Mouse (Mus musculus) splenic B cell, adult 2 months (primary cell): Measurements from ENCODE around the gene Apoa4.
A peak's percentile ranks its signal among the peaks of the same experiment; 100 is the strongest.

Experiments
- DNase-seq: peaks from one replicate; pipeline ENCODE4 v3.0.0-alpha.2; 2011; ENCODE audit warnings: low read depth, low spot score
- H3K27me3 ChIP-seq: 2 replicates; pipeline ENCODE4 v1.6.1; 2012; ENCODE audit warnings: mild to moderate bottlenecking, low read length, moderate library complexity, mixed read lengths; ENCODE audit not compliant: control insufficient read depth, poor library complexity, insufficient read depth, severe bottlenecking
- H3K36me3 ChIP-seq: 2 replicates; pipeline ENCODE4 v1.6.1; 2012; ENCODE audit warnings: mild to moderate bottlenecking, low read length, moderate library complexity, mixed read lengths; ENCODE audit not compliant: control insufficient read depth, poor library complexity, insufficient read depth, severe bottlenecking

The Apoa4 gene

DNA sequence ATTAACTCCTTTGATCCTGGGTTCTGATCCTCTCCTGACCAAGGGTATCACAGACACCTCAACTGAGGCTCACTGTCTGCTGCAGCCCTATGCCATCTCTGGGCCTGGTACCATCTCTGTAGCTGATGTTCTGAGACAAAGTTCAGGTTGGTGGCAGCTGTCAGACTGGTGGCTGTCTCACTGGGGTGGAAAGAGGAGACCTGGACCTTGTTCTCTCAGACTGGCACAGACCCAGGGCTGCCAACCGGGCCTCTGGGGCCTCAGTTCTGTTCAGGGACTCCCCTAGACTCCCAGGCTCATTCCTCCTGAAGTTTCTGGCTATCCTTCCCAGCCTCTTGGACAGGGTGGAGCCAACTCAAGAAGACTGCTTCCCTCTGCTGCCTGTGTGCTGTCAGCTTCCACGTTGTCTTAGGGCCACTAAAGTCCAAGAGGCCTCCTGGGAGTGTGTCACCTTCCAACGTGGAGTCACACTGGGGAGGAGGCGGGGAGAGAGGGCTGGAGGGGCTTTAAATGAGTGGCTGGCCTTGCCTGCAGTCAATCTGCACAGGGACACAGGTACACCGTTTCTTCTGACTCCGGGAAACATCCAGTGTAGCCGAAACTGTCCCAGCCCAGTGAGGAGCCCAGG, at the start of gene Apoa4:
Gene Apoa4, plus strand, starts transcription at position 171 of the 628 bp plus-strand sequence.
- no peak for DNase-seq
- H3K36me3 ChIP-seq = no peaks in the 10 kb centered on the region
- no peaks in the 10 kb centered on the region for H3K27me3 ChIP-seq

DNA sequence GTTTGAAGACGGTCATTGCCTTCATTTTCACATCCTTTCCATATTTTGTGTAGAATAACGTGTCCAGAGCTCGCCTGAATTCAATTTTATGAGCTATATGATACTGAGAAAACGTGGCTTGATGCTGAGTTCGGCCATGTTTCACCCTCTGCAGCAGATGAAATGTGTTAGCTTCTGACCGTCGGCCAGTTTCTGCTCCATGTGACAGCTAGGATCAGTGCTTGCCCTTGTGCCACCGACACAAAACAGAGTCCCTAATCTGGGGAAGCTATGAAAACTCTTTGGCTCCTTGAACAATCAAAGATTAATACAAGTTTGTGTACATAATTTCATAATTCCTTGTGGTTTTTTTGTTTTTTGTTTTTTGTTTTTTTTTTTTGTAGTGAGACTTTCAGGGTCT, 49.3 kb upstream of the Apoa4 start:
- no peak for DNase-seq
- Histone ChIP-seq H3K27me3 (no peaks in the 10 kb centered on the region), H3K36me3 (0 out of 2 replicates have a peak, but pooled peaks cover 3% of the 10 kb centered on the region)

DNA sequence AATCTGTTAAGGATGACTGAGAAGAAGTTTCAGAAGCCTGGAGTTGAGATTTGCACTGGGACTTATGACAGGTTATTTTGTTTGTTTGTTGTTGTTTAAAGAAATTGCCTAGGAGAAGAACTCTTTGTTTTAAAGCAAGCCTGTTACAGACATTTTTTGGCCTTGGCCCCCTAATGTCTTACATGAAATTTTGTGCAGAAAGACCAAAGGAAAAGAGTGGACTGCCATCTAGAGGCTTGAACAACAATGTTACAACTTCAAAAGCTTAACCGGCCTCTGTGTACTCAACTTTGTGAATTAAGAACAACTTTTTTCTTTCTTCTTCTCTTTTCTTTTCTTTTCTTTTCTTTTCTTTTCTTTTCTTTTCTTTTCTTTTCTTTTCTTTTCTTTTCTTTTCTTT, 48.9 kb upstream of the Apoa4 start:
- DNase-seq = peak; percentile 73
- Histone ChIP-seq H3K27me3 (no peaks in the 10 kb centered on the region), H3K36me3 (peaks cover 3% of the 10 kb centered on the region; the same call in 1 of the 2 replicates)

DNA sequence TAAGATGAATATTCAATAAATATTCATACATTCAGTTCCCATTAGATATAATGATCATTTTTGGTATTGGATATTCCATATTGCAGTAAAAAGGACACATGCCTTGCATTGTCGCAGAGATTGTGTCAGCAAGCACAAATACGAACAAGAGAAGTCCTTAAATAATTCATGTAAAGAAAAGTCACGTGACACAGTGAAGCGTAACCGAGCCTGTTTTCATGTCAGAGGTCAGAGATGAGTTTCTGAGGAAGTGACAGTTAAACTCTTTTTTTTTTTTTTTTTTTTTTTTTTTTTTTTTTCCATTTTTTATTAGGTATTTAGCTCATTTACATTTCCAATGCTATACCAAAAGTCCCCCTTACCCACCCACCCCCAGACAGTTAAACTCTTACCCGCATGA, 47.9 kb upstream of the Apoa4 start:
- peak; percentile 83 for DNase-seq
- H3K36me3 ChIP-seq = peaks cover 3% of the 10 kb centered on the region; the same call in 1 of the 2 replicates
- H3K27me3 ChIP-seq = no peaks in the 10 kb centered on the region

DNA sequence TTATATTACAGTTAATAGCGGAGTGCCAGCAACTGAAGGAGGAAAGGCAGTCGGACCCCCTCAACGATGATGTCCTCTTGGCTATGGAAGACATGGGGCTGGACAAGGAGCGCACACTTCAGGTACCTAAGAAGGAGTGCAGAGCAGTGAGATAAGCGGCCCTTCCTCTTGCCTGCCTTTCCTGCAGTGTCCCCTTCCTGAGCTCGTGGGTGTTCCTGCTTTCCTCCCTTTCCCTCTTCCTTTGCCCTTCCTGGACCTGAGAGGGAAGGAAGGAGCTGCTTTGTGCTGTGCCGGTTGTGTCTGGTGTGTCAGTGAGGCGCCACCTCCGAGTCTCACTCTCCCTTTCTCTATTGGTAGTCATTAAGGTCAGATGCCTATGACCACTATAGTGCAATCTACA, 45.7 kb upstream of the Apoa4 start:
- no peak for DNase-seq
- Histone ChIP-seq H3K36me3 (peaks cover 3% of the 10 kb centered on the region), H3K27me3 (no peaks in the 10 kb centered on the region)

DNA sequence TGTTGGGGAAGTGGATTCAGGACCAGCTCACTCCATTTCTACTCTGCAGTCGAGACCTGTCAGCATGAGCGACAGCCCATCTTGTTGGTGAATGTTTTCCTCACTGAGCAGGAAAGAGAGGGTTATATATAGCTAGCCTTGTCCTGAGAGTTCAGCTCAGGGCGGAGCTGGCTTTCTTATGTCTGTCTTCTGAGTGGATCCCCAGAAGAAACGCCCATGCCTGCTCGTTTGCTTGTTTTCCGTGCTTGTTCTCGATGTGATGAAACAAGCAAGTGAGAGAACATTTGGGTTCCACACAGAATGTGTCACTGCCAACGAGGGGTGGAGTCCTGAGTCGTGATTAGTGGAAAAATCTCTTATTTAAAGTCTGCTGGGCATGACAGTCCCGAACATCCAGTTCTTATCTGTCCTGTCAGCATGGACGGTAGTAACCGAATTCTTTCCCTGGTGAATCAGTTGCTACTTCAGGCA, 43.8 kb upstream of the Apoa4 start:
- H3K36me3 ChIP-seq = peaks cover 3% of the 10 kb centered on the region
- H3K27me3 ChIP-seq = no peaks in the 10 kb centered on the region
- no peak for DNase-seq

DNA sequence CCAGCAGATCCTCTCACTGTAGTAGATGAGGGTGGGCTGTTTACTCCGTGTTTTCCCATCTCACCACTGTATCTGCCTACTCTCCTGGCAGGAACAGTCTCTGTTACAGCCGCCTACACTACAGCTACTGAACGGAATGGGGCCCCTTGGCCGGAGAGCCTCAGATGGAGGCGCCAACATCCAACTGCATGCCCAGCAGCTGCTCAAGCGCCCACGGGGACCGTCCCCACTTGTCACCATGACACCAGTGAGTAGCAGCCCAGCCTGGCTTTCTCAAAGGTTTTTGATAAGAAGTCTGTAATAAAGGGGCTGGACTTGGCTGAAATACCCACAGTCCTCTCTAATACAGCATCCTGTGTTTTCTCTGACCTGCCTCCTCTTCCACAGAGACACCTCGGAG, 42.0 kb upstream of the Apoa4 start:
- Histone ChIP-seq H3K27me3 (no peaks in the 10 kb centered on the region), H3K36me3 (peaks cover 3% of the 10 kb centered on the region)
- no peak for DNase-seq

DNA sequence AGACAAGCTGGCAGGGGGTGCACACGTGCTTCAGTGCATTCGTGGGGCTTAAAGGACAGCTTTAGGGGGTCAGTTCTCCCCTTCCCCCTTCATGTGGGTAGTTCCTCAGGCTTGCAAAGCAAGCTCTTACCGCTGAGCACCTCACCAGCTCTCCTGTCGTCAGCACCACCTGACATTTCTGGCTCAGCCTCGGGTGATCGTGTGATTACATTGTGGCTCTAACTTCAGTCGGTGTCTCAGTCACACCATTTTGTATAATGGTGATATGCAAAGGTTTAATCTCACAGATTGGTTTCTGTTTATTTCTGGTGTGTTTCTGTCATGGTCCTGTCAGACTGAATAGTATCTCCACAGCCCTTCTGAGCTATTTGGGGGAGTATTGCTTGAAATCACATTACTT, 41.6 kb upstream of the Apoa4 start:
- no peak for DNase-seq
- peaks cover 3% of the 10 kb centered on the region for H3K36me3 ChIP-seq

DNA sequence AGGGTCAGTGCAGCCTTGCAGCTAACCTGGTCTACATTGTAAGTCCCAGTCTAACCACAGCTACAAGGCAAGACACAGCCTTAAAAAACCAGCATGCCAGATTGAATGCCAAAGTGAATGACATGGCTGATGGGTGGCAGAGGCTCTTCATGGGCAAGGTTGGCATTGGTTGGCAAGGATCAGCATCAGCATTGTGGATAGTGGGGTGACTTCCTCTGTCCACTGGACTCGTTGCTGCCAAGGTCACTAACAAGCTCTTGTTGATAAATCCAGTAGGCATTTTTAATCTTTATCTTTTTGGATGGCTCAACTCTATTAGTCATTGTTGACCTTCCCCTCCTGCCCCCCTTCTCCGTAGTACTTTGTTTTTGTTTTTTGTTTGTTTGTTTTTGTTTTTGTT, 40.9 kb upstream of the Apoa4 start:
- Histone ChIP-seq H3K36me3 (peaks cover 3% of the 10 kb centered on the region), H3K27me3 (no peaks in the 10 kb centered on the region)
- DNase-seq = no peak

More for the DNA sequence above, 41.6 kb upstream of the Apoa4 start:
- no peaks in the 10 kb centered on the region for H3K27me3 ChIP-seq

DNA sequence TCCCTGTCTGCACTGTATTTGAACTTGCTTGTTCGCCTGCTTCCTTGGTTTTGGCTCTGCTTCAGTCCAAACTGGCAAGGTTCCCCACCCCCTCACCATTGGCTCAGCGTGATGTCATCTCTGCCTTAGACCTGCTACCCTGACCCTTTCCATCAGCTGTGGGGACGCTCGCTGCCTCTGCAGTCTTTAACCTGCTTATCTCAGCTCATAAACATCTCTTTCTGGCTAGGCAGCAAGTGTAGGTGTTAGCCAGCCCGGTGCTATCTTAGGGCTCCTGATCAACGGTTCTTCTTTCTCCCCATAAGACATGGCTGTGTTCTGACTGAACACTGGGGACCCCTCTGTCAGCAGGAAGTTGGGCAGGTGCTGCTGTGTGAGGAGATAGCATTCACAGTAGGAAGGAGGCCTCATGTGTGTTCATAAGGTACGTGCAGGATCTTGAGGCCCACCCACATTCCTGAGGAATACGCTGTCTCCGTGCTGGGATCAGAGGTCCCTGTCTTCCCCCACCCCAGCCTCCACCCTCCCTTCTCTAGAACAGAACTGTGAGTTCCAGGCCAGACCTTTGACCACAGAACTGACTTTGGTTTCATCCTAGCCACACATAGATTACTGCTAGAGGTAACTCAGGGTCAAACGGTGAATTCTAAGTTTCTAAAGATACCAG, 33.5 kb upstream of the Apoa4 start:
- no peak for DNase-seq
- H3K27me3 ChIP-seq = no peaks in the 10 kb centered on the region
- H3K36me3 ChIP-seq = peaks cover 6% of the 10 kb centered on the region

DNA sequence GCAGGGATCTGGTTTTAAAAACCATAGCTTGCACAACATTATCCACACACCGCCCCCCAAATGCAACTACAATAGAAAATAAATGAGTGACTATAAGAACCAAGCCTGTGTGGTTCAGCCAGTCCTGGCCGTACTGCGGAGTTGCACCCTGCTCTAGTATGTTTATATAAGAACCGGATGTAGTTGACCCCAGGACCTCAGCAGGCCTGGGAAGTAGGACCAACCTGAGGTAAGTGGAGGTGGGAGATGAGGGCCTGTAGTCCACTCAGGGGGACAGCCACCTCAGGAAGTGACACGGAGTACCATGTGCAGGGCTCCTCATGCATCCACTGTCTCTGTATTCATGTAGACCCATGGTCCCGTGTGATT, 33.0 kb upstream of the Apoa4 start:
- no peak for DNase-seq
- no peaks in the 10 kb centered on the region for H3K27me3 ChIP-seq
- peaks cover 8% of the 10 kb centered on the region for H3K36me3 ChIP-seq

DNA sequence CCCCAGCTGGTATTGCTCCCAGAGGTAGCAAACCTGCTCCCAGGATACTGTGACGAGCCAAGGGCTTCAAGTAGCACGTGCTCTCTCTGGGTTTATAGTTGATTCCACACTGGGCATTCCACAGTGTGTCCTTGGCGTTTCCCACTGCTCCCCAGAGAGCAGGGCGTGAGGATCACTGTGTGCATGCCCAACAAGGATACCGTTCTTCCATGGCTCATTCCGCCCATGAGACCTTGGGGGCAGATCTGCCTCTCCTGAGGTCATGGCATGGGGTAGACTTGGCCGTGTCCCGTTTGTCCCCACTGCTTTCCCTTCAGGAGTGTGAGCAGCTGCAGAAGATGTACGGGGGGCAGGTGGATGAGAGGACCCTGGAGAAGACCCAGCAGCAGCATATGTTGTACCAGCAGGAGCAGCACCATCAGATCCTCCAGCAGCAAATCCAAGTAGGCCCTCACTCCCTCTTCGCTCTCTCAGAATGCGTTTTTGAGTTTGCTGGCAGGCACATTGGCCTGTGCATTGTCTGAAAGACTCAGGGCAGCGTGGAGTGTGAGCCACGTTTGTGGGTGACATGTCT, 32.0 kb upstream of the Apoa4 start:
- DNase-seq = no peak
- H3K27me3 ChIP-seq = no peaks in the 10 kb centered on the region
- peaks cover 10% of the 10 kb centered on the region for H3K36me3 ChIP-seq

DNA sequence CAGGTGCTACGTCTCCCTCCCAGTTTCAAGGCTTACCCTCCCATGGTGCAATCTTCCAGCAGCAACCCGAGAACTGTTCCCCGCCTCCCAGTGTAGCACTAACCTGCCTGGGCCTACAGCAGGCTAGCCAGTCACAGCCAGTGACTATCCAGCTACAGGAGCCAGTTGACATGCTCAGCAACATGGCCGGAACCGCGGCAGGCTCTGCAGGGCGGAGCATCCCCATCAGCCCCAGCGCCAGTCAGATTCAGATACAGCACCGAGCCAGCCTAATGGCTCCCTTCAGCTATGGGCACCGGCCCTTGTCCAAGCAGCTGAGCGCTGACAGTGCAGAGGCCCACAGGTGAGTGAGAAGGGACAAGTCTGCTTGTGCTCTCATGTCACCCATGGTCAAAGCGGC, 30.0 kb upstream of the Apoa4 start:
- H3K27me3 ChIP-seq = no peaks in the 10 kb centered on the region
- peaks cover 10% of the 10 kb centered on the region for H3K36me3 ChIP-seq
- no peak for DNase-seq

DNA sequence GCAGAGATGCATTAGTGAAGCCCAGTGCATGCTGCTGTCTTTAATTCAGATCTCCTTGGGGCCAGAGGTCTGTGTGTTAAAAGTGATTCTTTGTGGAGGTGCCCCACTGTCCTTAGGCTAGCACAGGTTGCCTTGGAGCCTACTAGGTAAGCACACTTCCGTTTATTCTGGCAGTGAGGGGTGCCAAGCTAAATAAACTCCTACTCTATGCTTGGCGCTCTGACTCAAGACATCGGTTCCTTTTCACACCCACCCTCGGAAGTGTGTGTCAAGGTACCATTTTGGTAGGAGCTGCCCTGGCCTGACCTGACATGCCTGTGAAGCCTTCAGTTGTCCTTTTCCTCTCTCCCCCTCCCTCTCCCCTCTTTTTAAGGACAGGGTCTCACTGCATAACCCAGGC, 26.2 kb upstream of the Apoa4 start:
- no peak for DNase-seq
- H3K36me3 ChIP-seq = peaks cover 7% of the 10 kb centered on the region
- no peaks in the 10 kb centered on the region for H3K27me3 ChIP-seq

DNA sequence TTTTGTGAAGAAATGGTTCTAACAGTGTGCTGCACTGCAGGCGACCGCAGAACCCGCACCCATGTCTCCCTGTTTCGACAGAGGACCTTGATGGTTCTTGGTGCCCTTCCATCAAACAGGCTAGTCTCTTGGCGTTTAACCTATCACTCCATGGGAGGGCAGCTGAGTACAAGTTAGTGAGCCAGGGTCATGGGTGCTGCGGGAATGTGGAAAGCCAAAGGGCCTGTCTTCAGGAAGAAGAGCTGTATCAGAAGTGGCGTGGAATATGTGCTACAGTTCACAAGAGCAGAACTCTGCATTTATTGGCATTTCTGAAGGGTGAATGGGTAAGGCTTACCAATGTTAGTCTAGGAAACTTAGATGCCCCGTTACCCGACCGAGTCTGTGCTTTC, 25.6 kb upstream of the Apoa4 start:
- Histone ChIP-seq H3K27me3 (no peaks in the 10 kb centered on the region), H3K36me3 (peaks cover 7% of the 10 kb centered on the region)
- no peak for DNase-seq
